Mouse (Mus musculus): ENCODE data around the gene Lrrk1. TPM values are rescaled to one million over a fixed set of nuclear protein-coding genes. Genes with fewer than 3 reads are reported as not detected.

The Lrrk1 gene
- total and polyA plus RNA-seq, 3 experiments, result 5.0 to 16.9 (median 13.6) TPM

DNA sequence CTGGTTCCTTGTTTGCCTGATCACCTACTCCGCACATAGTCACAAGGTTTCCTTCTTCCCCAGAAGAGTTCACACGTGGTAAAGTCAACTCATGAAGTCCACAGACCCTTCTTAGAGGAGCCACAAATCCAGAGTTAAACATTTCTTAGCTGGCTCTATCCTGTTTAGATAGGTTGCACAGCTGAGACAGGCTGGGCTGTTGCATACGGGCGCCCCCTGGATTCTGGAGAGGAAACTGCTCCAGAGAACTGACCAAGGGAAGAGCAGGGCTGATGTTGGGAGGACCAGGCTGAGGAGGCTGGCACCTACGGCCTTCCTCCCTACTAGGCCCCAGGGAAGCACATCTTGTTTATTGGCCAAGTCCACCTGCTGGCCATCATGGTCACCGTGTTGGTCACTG, 138.1 kb downstream of the Lrrk1 start:
- no peak overlapping the region for H3K9ac ChIP-seq (ENCODE audit: insufficient read depth, low read depth)
- in situ Hi-C loops (cut with MboI; ENCODE audit: low pct_ligation_motif_present, low pct_unique_long_range_greater_than_20kb, low sequenced_read_pairs), result no loop called here

GRCm38 (mm10) chr7:66249426-66249825, 138.7 kb downstream of the Lrrk1 start:
- Histone ChIP-seq H3K4me1 (ENCODE audit: control insufficient read depth in 1 of 2, insufficient read depth in 2 of 2) (peaks cover 0 to 3% of the 10 kb centered on the region in 2 experiments; a peak in 1 of 4 replicates), H3K36me3 (replicated peaks in 1 of 2; ENCODE audit: control insufficient read depth in 1 of 2, insufficient read depth in 1 of 2, low read length in 1 of 2) (no peaks in the 10 kb centered on the region), H3K9me3 (replicated peaks; ENCODE audit: low read length) (no peaks in the 10 kb centered on the region), H3K79me2 (replicated peaks; ENCODE audit: control insufficient read depth, extremely low read depth, insufficient read depth, poor library complexity, severe bottlenecking) (no peaks in the 10 kb centered on the region), H3K27me3 (replicated peaks) (no peaks in the 10 kb centered on the region), H3K9ac (ENCODE audit: insufficient read depth, low read depth) (no peak overlapping the region), H3K4me2 (ENCODE audit: insufficient read depth, low read depth, poor library complexity, severe bottlenecking) (no peak overlapping the region), H3K27ac (ENCODE audit: insufficient read depth, low read depth) (no peak overlapping the region), H3K4me3 (replicated peaks in 1 of 3; ENCODE audit: low read depth in 2 of 3, low read length in 2 of 3, poor library complexity in 1 of 3) (no peak overlapping the region)
- no peak for DNase-seq (ENCODE audit: extremely low read depth)
- dilution Hi-C loops (cut with MboI; ENCODE audit: extremely low pct_ligation_motif_present, extremely low pct_unique_long_range_greater_than_20kb, low sequenced_read_pairs), result no loop called here
- TF ChIP-seq KAT2A (IDR thresholded peaks at IDR 0.05; ENCODE audit: insufficient replicate concordance, low read length), result no peak
- no peak for TF ChIP-seq NELFE (IDR thresholded peaks at IDR 0.05; ENCODE audit: low read depth, low read length)
- TF ChIP-seq JUN (IDR thresholded peaks at IDR 0.05; ENCODE audit: insufficient read depth, low read depth, low read length), result no peak
- no peak for TF ChIP-seq USF2 (conservative IDR thresholded peaks at IDR 0.05; ENCODE audit: low read depth, low read length)
- TF ChIP-seq RCOR1 (conservative IDR thresholded peaks at IDR 0.05; ENCODE audit: low read depth, low read length), result no peak
- TF ChIP-seq ETS1 (conservative IDR thresholded peaks at IDR 0.05; ENCODE audit: low read depth, low read length), result no peak
- no peak for TF ChIP-seq PAX5 (IDR thresholded peaks at IDR 0.05; ENCODE audit: low read length)
- no peak for TF ChIP-seq MAFK (IDR thresholded peaks at IDR 0.05; ENCODE audit: insufficient replicate concordance, low read length)
- no peak for TF ChIP-seq SMC3 (IDR thresholded peaks at IDR 0.05; ENCODE audit: low read depth, low read length)
- no peak for TF ChIP-seq EP300 (IDR thresholded peaks at IDR 0.05; ENCODE audit: low read length)
- TF ChIP-seq TBP (conservative IDR thresholded peaks at IDR 0.05; ENCODE audit: low read depth, low read length), result no peak
- TF ChIP-seq HCFC1 (IDR thresholded peaks at IDR 0.05; ENCODE audit: low read depth, low read length), result no peak
- TF ChIP-seq SIN3A (IDR thresholded peaks at IDR 0.05; ENCODE audit: low read length), result no peak
- no peak for TF ChIP-seq ZNF384 (IDR thresholded peaks at IDR 0.05; ENCODE audit: low read depth, low read length)
- TF ChIP-seq MEF2A (IDR thresholded peaks at IDR 0.05; ENCODE audit: borderline replicate concordance, low read depth, low read length), result no peak
- TF ChIP-seq GABPA (IDR thresholded peaks at IDR 0.05; ENCODE audit: insufficient replicate concordance, low read depth, low read length), result no peak
- TF ChIP-seq MXI1 (IDR thresholded peaks at IDR 0.05; ENCODE audit: low read depth, low read length), result no peak
- TF ChIP-seq E2F4 (IDR thresholded peaks at IDR 0.05; ENCODE audit: insufficient replicate concordance, low read depth, low read length), result no peak
- TF ChIP-seq MYC (IDR thresholded peaks at IDR 0.05; ENCODE audit: low read depth, low read length), result no peak
- in situ Hi-C loops (cut with MboI; ENCODE audit: low pct_ligation_motif_present, low pct_unique_long_range_greater_than_20kb, low sequenced_read_pairs), result loop anchor here (5.0 kb wide), 1 partner anchor 137 kb away; no protein-coding TSS in a partner anchor

More for the DNA sequence above, 138.1 kb downstream of the Lrrk1 start:
- TF ChIP-seq ZNF384 (IDR thresholded peaks at IDR 0.05; ENCODE audit: low read depth, low read length) (peak; percentile 43; the same call in 1 of the 2 replicates), ZC3H11A (IDR thresholded peaks at IDR 0.05; ENCODE audit: low read depth, low read length) (peak; percentile 89), RAD21 (IDR thresholded peaks at IDR 0.05; ENCODE audit: low read depth, low read length) (peak; percentile 90), SMC3 (IDR thresholded peaks at IDR 0.05; ENCODE audit: low read depth, low read length) (peak; percentile 97), CTCF (conservative IDR thresholded peaks at IDR 0.05 in 1 of 2, IDR thresholded peaks at IDR 0.05 in 1 of 2; ENCODE audit: low read depth in 2 of 2, low read length in 2 of 2) (peak; percentile 55 to 94), ETS1 (conservative IDR thresholded peaks at IDR 0.05; ENCODE audit: low read depth, low read length) (no peak), ZKSCAN1 (IDR thresholded peaks at IDR 0.05; ENCODE audit: borderline replicate concordance, low read depth, low read length) (no peak)
- H3K9me3 ChIP-seq (replicated peaks; ENCODE audit: low read length), result no peaks in the 10 kb centered on the region
- no peak overlapping the region for H3K4me3 ChIP-seq (replicated peaks in 1 of 3; ENCODE audit: low read depth in 2 of 3, low read length in 2 of 3, poor library complexity in 1 of 3)
- H3K79me2 ChIP-seq (replicated peaks; ENCODE audit: control insufficient read depth, extremely low read depth, insufficient read depth, poor library complexity, severe bottlenecking), result no peaks in the 10 kb centered on the region
- H3K4me2 ChIP-seq (ENCODE audit: insufficient read depth, low read depth, poor library complexity, severe bottlenecking), result no peak overlapping the region
- H3K4me1 ChIP-seq (ENCODE audit: control insufficient read depth in 1 of 2, insufficient read depth in 2 of 2), result peaks cover 0 to 3% of the 10 kb centered on the region in 2 experiments; a peak in 1 of 4 replicates
- DNase-seq (ENCODE audit: extremely low read depth), result peak; percentile 71
- H3K27ac ChIP-seq (ENCODE audit: insufficient read depth, low read depth), result no peak overlapping the region
- H3K36me3 ChIP-seq (replicated peaks in 1 of 2; ENCODE audit: control insufficient read depth in 1 of 2, insufficient read depth in 1 of 2, low read length in 1 of 2), result no peaks in the 10 kb centered on the region
- dilution Hi-C loops (cut with MboI; ENCODE audit: extremely low pct_ligation_motif_present, extremely low pct_unique_long_range_greater_than_20kb, low sequenced_read_pairs), result no loop called here
- no peaks in the 10 kb centered on the region for H3K27me3 ChIP-seq (replicated peaks)

Data from CH12.LX (cell line).